Mouse (Mus musculus): ENCODE measurements around the gene Prdm11.

DNA sequence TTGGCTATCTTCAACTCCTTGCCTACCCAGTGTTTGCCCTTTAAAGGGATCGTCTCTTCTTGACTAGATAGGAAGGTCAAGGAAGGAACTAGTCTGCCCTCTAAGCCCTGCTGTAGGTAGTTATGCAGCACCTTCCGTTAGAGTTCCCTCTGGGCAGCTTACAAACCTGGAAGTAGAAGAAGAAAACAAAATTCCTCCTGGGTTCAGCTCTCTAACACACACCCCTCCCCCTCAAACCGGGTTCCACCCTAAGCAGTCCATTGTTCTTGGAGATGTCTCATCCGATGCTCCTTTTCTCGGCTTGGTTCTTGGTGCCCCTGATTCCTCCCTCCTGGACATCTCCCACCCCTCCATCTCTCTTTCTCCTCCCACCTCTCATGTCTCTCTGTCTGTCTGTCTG is 116.3 kb downstream of the Prdm11 start:
- TF ChIP-seq HCFC1 (IDR thresholded peaks at IDR 0.05; ENCODE audit: borderline replicate concordance, insufficient read depth, low read length) (no peak), ZNF384 (IDR thresholded peaks at IDR 0.05; ENCODE audit: low read depth, low read length) (no peak), ZC3H11A (IDR thresholded peaks at IDR 0.05; ENCODE audit: borderline replicate concordance, low read depth, low read length) (no peak)

Measured in ES-E14 (cell line).